Mouse (Mus musculus) lung, embryonic 14.5 days (tissue): ENCODE data around the gene Olfr6. TPM values are rescaled to one million over a fixed set of nuclear protein-coding genes. Genes with fewer than 3 reads are reported as not detected.
"Not testable (repeated sequence)": the region's sequence is repeated elsewhere in the genome, so short reads cannot be mapped to it uniquely, and the experiment has no call there.

Source experiments
- ATAC-seq: fragments of 200-750 bp; cut with Nextera tagmentation; 2 replicates; pipeline ENCODE4 v1.8.0; 2017; ENCODE audit warnings: mild to moderate bottlenecking, moderate TSS enrichment, moderate library complexity; ENCODE audit not compliant: insufficient read depth
- DNase-seq: peaks from one replicate; pipeline ENCODE4 v3.0.0-alpha.2; 2015
- H3K27ac ChIP-seq: fragments of 300-500 bp; sonication (generic); 2 replicates; pipeline ENCODE4 v1.5.1; 2014; ENCODE audit warnings: low read depth, mild to moderate bottlenecking, moderate library complexity
- H3K27me3 ChIP-seq: fragments of 300-500 bp; sonication (generic); 2 replicates; pipeline ENCODE4 v1.6.1; 2014; ENCODE audit warnings: low read length, control low read depth; ENCODE audit not compliant: insufficient read depth
- H3K36me3 ChIP-seq: fragments of 300-500 bp; sonication (generic); 2 replicates; pipeline ENCODE4 v1.6.1; 2014; ENCODE audit warnings: control low read depth; ENCODE audit not compliant: insufficient read depth
- H3K4me1 ChIP-seq: fragments of 300-500 bp; sonication (generic); 2 replicates; pipeline ENCODE4 v1.6.1; 2014; ENCODE audit warnings: antibody characterized with exemption, control low read depth; ENCODE audit not compliant: insufficient read depth
- H3K4me2 ChIP-seq: fragments of 300-500 bp; sonication (generic); 2 replicates; pipeline ENCODE4 v1.6.1; 2014; ENCODE audit warnings: mild to moderate bottlenecking
- H3K4me3 ChIP-seq: fragments of 300-500 bp; sonication (generic); 2 replicates; pipeline ENCODE4 v1.5.1; 2014; ENCODE audit warnings: low read depth, low read length
- H3K9ac ChIP-seq: fragments of 300-500 bp; sonication (generic); 2 replicates; pipeline ENCODE4 v1.6.1; 2014
- H3K9me3 ChIP-seq: fragments of 300-500 bp; sonication (generic); 2 replicates; pipeline ENCODE4 v1.6.1; 2016; ENCODE audit warnings: low read depth, low read length, control low read depth
- CTCF ChIP-seq: IDR thresholded peaks from 2 replicates; pipeline ENCODE4 v1.5.1; 2016; ENCODE audit warnings: antibody characterized with exemption, low read depth
- WGBS: fragments of 180-500 bp; shearing (Covaris S2); extraction: QIAGEN DNeasy Blood & Tissue Kit; methylation state at CpG from one replicate; pipeline ENCODE4 v1.1.7; 2014; 5-methylcytosine and 5-hydroxymethylcytosine counted together
- polyA plus RNA-seq: library from polyadenylated mRNA; unstranded; fragments of >200 nt; fragmentation: Nextera tagmentation; extraction: Ambion mirVana; gene quantifications from 2 replicates; pipeline ENCODE4 v1.2.1, GENCODE M21; 2014

The Olfr6 gene
- polyA plus RNA-seq, 1 experiment from 2014 or later = not detected

GRCm38 (mm10) chr7:106932119-106932518 is 31.6 kb downstream of the Olfr6 start, which contains the start of gene Olfr709-ps1:
Gene Olfr709-ps1, minus strand, starts transcription at chr7:106932219.
- Histone ChIP-seq H3K27ac (no peak within 1 kb of the TSS), H3K4me2 (no peak within 1 kb of the TSS), H3K9me3 (no peaks in the 10 kb centered on the region), H3K4me3 (no peak within 1 kb of the TSS), H3K9ac (no peak within 1 kb of the TSS), H3K27me3 (no peaks in the 10 kb centered on the region), H3K4me1 (no peaks in the 10 kb centered on the region), H3K36me3 (no peaks in the 10 kb centered on the region)
- TF ChIP-seq CTCF = no peak
- no peak for DNase-seq
- ATAC-seq = no peak

GRCm38 (mm10) chr7:106920961-106921360 is 42.8 kb downstream of the Olfr6 start:
- H3K9me3 ChIP-seq, H3K4me3 ChIP-seq, ATAC-seq, H3K27ac ChIP-seq, H3K4me1 ChIP-seq, H3K27me3 ChIP-seq, H3K36me3 ChIP-seq, DNase-seq, H3K9ac ChIP-seq, H3K4me2 ChIP-seq: not testable (repeated sequence)
- 84% methylated on average over 7 of the region's 7 CpGs for WGBS

GRCm38 (mm10) chr7:106907676-106908075 is 56.1 kb downstream of the Olfr6 start, which contains the start of gene Olfr1532-ps1:
Gene Olfr1532-ps1, plus strand, starts transcription at chr7:106908001.
- Histone ChIP-seq H3K36me3 (no peaks in the 10 kb centered on the region), H3K4me3 (no peak within 1 kb of the TSS), H3K27ac (no peak within 1 kb of the TSS), H3K27me3 (no peaks in the 10 kb centered on the region), H3K9ac (no peak within 1 kb of the TSS), H3K9me3 (no peaks in the 10 kb centered on the region), H3K4me2 (no peak within 1 kb of the TSS), H3K4me1 (no peaks in the 10 kb centered on the region)
- ATAC-seq (no peak), DNase-seq (no peak)
- 48% methylated on average over 2 of the region's 2 CpGs for WGBS
- TF ChIP-seq CTCF = no peak

Other genes starting within 250 kb of the Olfr6 start
- not detected in 2 replicates for gene Olfr695, start 247.5 kb downstream of the Olfr6 start, polyA plus RNA-seq
- gene Olfr697, start 221.5 kb downstream of the Olfr6 start, polyA plus RNA-seq = not detected in 2 replicates
- gene Olfr698, start 208.5 kb downstream of the Olfr6 start, polyA plus RNA-seq = not detected in 2 replicates
- gene Olfr699, start 170.7 kb downstream of the Olfr6 start, polyA plus RNA-seq = not detected in 2 replicates
- not detected in 2 replicates for gene Olfr700, start 155.1 kb downstream of the Olfr6 start, polyA plus RNA-seq
- not detected in 2 replicates for gene Olfr701, start 149.8 kb downstream of the Olfr6 start, polyA plus RNA-seq
- gene Olfr702, start 130.0 kb downstream of the Olfr6 start, polyA plus RNA-seq = not detected in 2 replicates
- gene Olfr703, start 120.6 kb downstream of the Olfr6 start, polyA plus RNA-seq = not detected in 2 replicates
- not detected in 2 replicates for gene Olfr704, start 100.8 kb downstream of the Olfr6 start, polyA plus RNA-seq
- not detected in 2 replicates for gene Olfr705, start 87.0 kb downstream of the Olfr6 start, polyA plus RNA-seq
- gene Olfr706, start 75.8 kb downstream of the Olfr6 start, polyA plus RNA-seq = not detected in 2 replicates
- not detected in 2 replicates for gene Olfr707, start 62.7 kb downstream of the Olfr6 start, polyA plus RNA-seq
- not detected in 2 replicates for gene Olfr1532-ps1, start 55.9 kb downstream of the Olfr6 start, polyA plus RNA-seq
- not detected in 2 replicates for gene Olfr709-ps1, start 31.7 kb downstream of the Olfr6 start, polyA plus RNA-seq
- not detected in 2 replicates for gene Olfr710, start 15.6 kb downstream of the Olfr6 start, polyA plus RNA-seq
- not detected in 2 replicates for gene Olfr711, start 11.5 kb upstream of the Olfr6 start, polyA plus RNA-seq
- not detected in 2 replicates for gene Olfr2, start 42.1 kb upstream of the Olfr6 start, polyA plus RNA-seq
- gene Olfr713, start 67.2 kb upstream of the Olfr6 start, polyA plus RNA-seq = not detected in 2 replicates
- not detected in 2 replicates for gene Olfr714, start 107.0 kb upstream of the Olfr6 start, polyA plus RNA-seq
- not detected in 2 replicates for gene Olfr17, start 129.3 kb upstream of the Olfr6 start, polyA plus RNA-seq
- not detected in 2 replicates for gene Olfr715b, start 146.4 kb upstream of the Olfr6 start, polyA plus RNA-seq
- gene Olfr715, start 167.1 kb upstream of the Olfr6 start, polyA plus RNA-seq = not detected in 2 replicates
- gene Olfr716, start 174.4 kb upstream of the Olfr6 start, polyA plus RNA-seq = not detected in 2 replicates
- not detected in 2 replicates for gene Nlrp14, start 203.1 kb upstream of the Olfr6 start, polyA plus RNA-seq
- not detected in 2 replicates for gene Rbmxl2, start 245.5 kb upstream of the Olfr6 start, polyA plus RNA-seq